Comparison of ENCODE assay signal across 30 mouse cellular contexts in the genomic region with DNA sequence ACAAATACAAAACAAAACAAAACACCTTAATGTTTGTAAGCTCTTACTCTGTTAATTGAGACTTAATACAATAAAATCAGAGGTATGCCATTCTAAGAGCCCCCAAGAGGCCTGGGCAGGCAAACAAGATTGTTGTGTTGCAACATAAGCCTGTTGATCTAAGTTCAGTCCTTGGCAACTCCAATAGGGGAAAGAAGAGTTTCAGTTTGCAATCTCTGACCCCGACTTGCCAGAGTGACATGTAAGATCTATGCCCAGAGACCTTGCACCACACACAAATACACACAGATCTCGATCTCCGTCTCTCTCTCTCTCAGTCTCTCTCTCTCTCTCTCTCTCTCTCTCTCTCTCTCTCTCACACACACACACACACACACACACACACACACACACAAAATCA.
"Had no signal": no experiment of that assay in that cellular context is flagged by ENCODE, and none has a peak within 500 bp of the region (broad histone marks: within the 10 kb centered on the region; RNA-seq: fewer than 3 reads in every experiment).

No protein-coding gene starts in this region.

- H3K4me1 ChIP-seq: limb, embryonic 10.5 days; limb, embryonic 12.5 days; limb, embryonic 13.5 days; limb, embryonic 15.5 days; liver, embryonic 12.5 days; liver, embryonic 13.5 days; liver, embryonic 15.5 days; lung, embryonic 15.5 days; megakaryocyte, embryonic 14.5 days; midbrain, embryonic 10.5 days; midbrain, embryonic 12.5 days; midbrain, embryonic 13.5 days; midbrain, embryonic 15.5 days; neural tube, embryonic 12.5 days had no signal

- H3K9ac ChIP-seq: limb, embryonic 12.5 days; limb, embryonic 13.5 days; limb, embryonic 15.5 days; liver, embryonic 12.5 days; liver, embryonic 13.5 days; liver, embryonic 14.5 days; liver, embryonic 15.5 days; lung, embryonic 14.5 days; lung, embryonic 15.5 days; midbrain, embryonic 12.5 days; midbrain, embryonic 13.5 days; midbrain, embryonic 15.5 days; neural tube, embryonic 12.5 days had no signal

- H3K9me3 ChIP-seq: limb, embryonic 10.5 days; limb, embryonic 12.5 days; limb, embryonic 13.5 days; limb, embryonic 15.5 days; liver, embryonic 12.5 days; liver, embryonic 13.5 days; liver, embryonic 15.5 days; lung, embryonic 15.5 days; megakaryocyte, embryonic 14.5 days; midbrain, embryonic 10.5 days; midbrain, embryonic 12.5 days; midbrain, embryonic 13.5 days; midbrain, embryonic 15.5 days; neural tube, embryonic 12.5 days had no signal

- H3K27ac ChIP-seq: left cerebral cortex, adult 2 months; limb, embryonic 10.5 days; limb, embryonic 12.5 days; limb, embryonic 13.5 days; limb, embryonic 15.5 days; liver, embryonic 12.5 days; liver, embryonic 13.5 days; liver, embryonic 14.5 days; liver, embryonic 15.5 days; lung, embryonic 15.5 days; macrophage; midbrain, embryonic 10.5 days; midbrain, embryonic 12.5 days; midbrain, embryonic 13.5 days; midbrain, embryonic 15.5 days; neural tube, embryonic 12.5 days had no signal

- DNase-seq: left cerebral cortex, postnatal 4 days; liver, embryonic 13.5 days; lung, adult 18-20 months; lung, adult 2 months; lung, embryonic 14.5 days; lung, postnatal 10 days; lung, postnatal 14 days; lung, postnatal 36 days; lung, postnatal 4 days; midbrain, embryonic 14.5 days had no signal

- H3K4me2 ChIP-seq: limb, embryonic 12.5 days; limb, embryonic 13.5 days; limb, embryonic 15.5 days; liver, embryonic 12.5 days; liver, embryonic 13.5 days; liver, embryonic 15.5 days; lung, embryonic 14.5 days; lung, embryonic 15.5 days; midbrain, embryonic 11.5 days; midbrain, embryonic 12.5 days; midbrain, embryonic 13.5 days; midbrain, embryonic 15.5 days; neural tube, embryonic 12.5 days had no signal

- H3K27me3 ChIP-seq: limb, embryonic 12.5 days; limb, embryonic 13.5 days; limb, embryonic 15.5 days; liver, embryonic 12.5 days; liver, embryonic 13.5 days; liver, embryonic 15.5 days; lung, embryonic 15.5 days; megakaryocyte, embryonic 14.5 days; midbrain, embryonic 12.5 days; midbrain, embryonic 13.5 days; midbrain, embryonic 15.5 days; neural tube, embryonic 12.5 days had no signal

- H3K36me3 ChIP-seq: limb, embryonic 10.5 days; limb, embryonic 12.5 days; limb, embryonic 13.5 days; limb, embryonic 15.5 days; liver, embryonic 12.5 days; liver, embryonic 13.5 days; liver, embryonic 15.5 days; lung, embryonic 15.5 days; midbrain, embryonic 10.5 days; midbrain, embryonic 12.5 days; midbrain, embryonic 13.5 days; midbrain, embryonic 15.5 days; neural tube, embryonic 12.5 days had no signal

- H3K4me3 ChIP-seq: left cerebral cortex, adult 2 months; limb, embryonic 10.5 days; limb, embryonic 12.5 days; limb, embryonic 13.5 days; limb, embryonic 15.5 days; liver, embryonic 12.5 days; liver, embryonic 13.5 days; liver, embryonic 15.5 days; lung, embryonic 15.5 days; megakaryocyte, embryonic 14.5 days; midbrain, embryonic 10.5 days; midbrain, embryonic 12.5 days; midbrain, embryonic 13.5 days; midbrain, embryonic 15.5 days; myocyte; neural tube, embryonic 12.5 days had no signal

- ATAC-seq: liver, embryonic 12.5 days; lung, postnatal 0 days; midbrain, embryonic 13.5 days; midbrain, embryonic 15.5 days; midbrain, embryonic 16.5 days had no signal
